Mouse (Mus musculus): ENCODE results near the gene Mindy4.

DNA sequence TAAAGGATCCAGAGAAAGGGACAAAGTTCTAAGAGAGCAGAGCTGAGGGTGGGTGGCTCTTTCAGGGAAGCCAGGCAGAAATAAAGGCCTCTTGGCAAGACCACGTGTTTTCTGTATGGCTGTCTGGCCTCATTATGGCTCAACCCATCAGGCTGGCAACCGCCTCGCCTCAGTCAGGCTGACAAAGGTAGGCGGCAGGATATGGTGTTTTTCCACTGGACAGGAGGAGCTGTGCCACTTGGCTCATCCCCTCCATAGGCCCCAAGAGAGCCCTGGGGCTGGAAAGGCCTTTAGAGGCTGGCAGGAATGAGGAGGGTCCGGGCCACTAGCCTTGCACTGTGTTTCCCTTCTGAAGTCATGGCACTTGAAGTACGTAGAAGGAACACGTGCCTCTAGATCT is 69.8 kb downstream of the Mindy4 start:
- no peak for TF ChIP-seq CTCF (IDR thresholded peaks at IDR 0.05; ENCODE audit: low read depth, low read length)
- no peak for TF ChIP-seq TAL1 (conservative IDR thresholded peaks at IDR 0.05; ENCODE audit: low read depth, low read length)

All from G1E (cell line).